Mouse (Mus musculus) MEL (cell line): ENCODE results near the gene Cdadc1. TPM values are rescaled to one million over a fixed set of nuclear protein-coding genes. Genes with fewer than 3 reads are reported as not detected.

Experiments
- DNase-seq: peaks from one replicate; pipeline ENCODE4 v3.0.0; 2011; ENCODE audit warnings: low read depth, low spot score
- H3K27ac ChIP-seq: 2 replicates; pipeline ENCODE4 v1.5.1; 2012; ENCODE audit warnings: low read depth, mild to moderate bottlenecking, control low read depth, low read length, moderate library complexity; ENCODE audit not compliant: control insufficient read depth
- H3K27me3 ChIP-seq, 2 experiments: fragments of 150-350 bp in 1 of 2; sonication (generic) in 1 of 2; 2 replicates each; pipeline ENCODE4 v1.6.1; 2012; ENCODE audit warnings: low read length in 2 of 2, mild to moderate bottlenecking in 2 of 2, improper control_type of control experiment in 1 of 2, moderate library complexity in 1 of 2; ENCODE audit not compliant: insufficient read depth in 2 of 2, control insufficient read depth in 1 of 2
- H3K36me3 ChIP-seq, 2 experiments: 2 replicates each; pipeline ENCODE4 v1.6.1; 2012 to 2014; ENCODE audit warnings: low read length in 2 of 2, improper control_type of control experiment in 1 of 2, inconsistent platforms in 1 of 2, mild to moderate bottlenecking in 1 of 2; ENCODE audit not compliant: insufficient read depth in 2 of 2, control insufficient read depth in 1 of 2
- H3K4me1 ChIP-seq, 2 experiments: fragments of 150-350 bp in 1 of 2; sonication (generic) in 1 of 2; 2 replicates each; pipeline ENCODE4 v1.6.1; 2012; ENCODE audit warnings: low read length in 2 of 2, improper control_type of control experiment in 1 of 2, mild to moderate bottlenecking in 1 of 2; ENCODE audit not compliant: insufficient read depth in 2 of 2, control insufficient read depth in 1 of 2
- H3K4me3 ChIP-seq, 2 experiments: fragments of 150-350 bp in 1 of 2; sonication (generic) in 1 of 2; 2 replicates each; pipeline ENCODE4 v1.5.1; 2012; ENCODE audit warnings: low read depth in 2 of 2, low read length in 2 of 2, mild to moderate bottlenecking in 2 of 2, moderate library complexity in 2 of 2, control low read depth in 1 of 2, improper control_type of control experiment in 1 of 2; ENCODE audit not compliant: control insufficient read depth in 1 of 2, insufficient read depth in 1 of 2
- H3K79me2 ChIP-seq: 2 replicates; pipeline ENCODE4 v1.6.1; 2012; ENCODE audit warnings: mild to moderate bottlenecking, low read length, moderate library complexity; ENCODE audit not compliant: control insufficient read depth, poor library complexity, insufficient read depth
- H3K9ac ChIP-seq: 2 replicates; pipeline ENCODE4 v1.6.1; 2012; ENCODE audit warnings: low read depth, mild to moderate bottlenecking, control low read depth, low read length, moderate library complexity; ENCODE audit not compliant: control insufficient read depth, poor library complexity, severe bottlenecking
- H3K9me3 ChIP-seq: fragments of 150-350 bp; sonication (generic); replicated peaks from 2 replicates; pipeline ENCODE4 v1.6.1; 2012; ENCODE audit warnings: mild to moderate bottlenecking, low read length, improper control_type of control experiment, moderate library complexity; ENCODE audit not compliant: insufficient read depth
- BHLHE40 ChIP-seq: IDR thresholded peaks from 2 replicates; pipeline ENCODE4 v1.6.1; 2012; ENCODE audit warnings: low read depth, mild to moderate bottlenecking, inconsistent platforms, low read length, improper control_type of control experiment, borderline replicate concordance
- CHD1 ChIP-seq: IDR thresholded peaks from 2 replicates; pipeline ENCODE4 v1.6.1; 2012; ENCODE audit warnings: low read depth, mild to moderate bottlenecking, inconsistent platforms, low read length, improper control_type of control experiment
- CHD2 ChIP-seq: IDR thresholded peaks from 2 replicates; pipeline ENCODE4 v1.6.1; 2011; ENCODE audit warnings: low read length, improper control_type of control experiment
- CTCF ChIP-seq, 3 experiments: IDR thresholded peaks in 2 of 3; conservative IDR thresholded peaks in 1 of 3; 2 replicates each; pipeline ENCODE4 v1.5.1; 2011 to 2012; ENCODE audit warnings: low read length in 3 of 3, low read depth in 2 of 3, mild to moderate bottlenecking in 2 of 3, improper control_type of control experiment in 1 of 3, inconsistent platforms in 1 of 3, mixed read lengths in 1 of 3, moderate library complexity in 1 of 3; ENCODE audit not compliant: control insufficient read depth in 1 of 3, insufficient read depth in 1 of 3, poor library complexity in 1 of 3, severe bottlenecking in 1 of 3
- E2F4 ChIP-seq: IDR thresholded peaks from 2 replicates; pipeline ENCODE4 v1.6.1; 2011; ENCODE audit warnings: low read depth, low read length, improper control_type of control experiment, borderline replicate concordance
- EP300 ChIP-seq, 2 experiments: IDR thresholded peaks; 2 replicates each; pipeline ENCODE4 v1.6.1; 2011; ENCODE audit warnings: improper control_type of control experiment in 2 of 2, low read length in 2 of 2, low read depth in 1 of 2, mild to moderate bottlenecking in 1 of 2
- ETS1 ChIP-seq: IDR thresholded peaks from 2 replicates; pipeline ENCODE4 v1.6.1; 2012; ENCODE audit warnings: low read depth, mild to moderate bottlenecking, inconsistent platforms, low read length, improper control_type of control experiment, moderate library complexity
- GABPA ChIP-seq: IDR thresholded peaks from 2 replicates; pipeline ENCODE4 v1.6.1; 2012; ENCODE audit warnings: low read depth, mild to moderate bottlenecking, inconsistent platforms, low read length, improper control_type of control experiment, moderate library complexity
- GATA1 ChIP-seq: IDR thresholded peaks from 2 replicates; pipeline ENCODE4 v1.6.1; 2011; ENCODE audit warnings: low read depth, low read length, improper control_type of control experiment
- HCFC1 ChIP-seq: IDR thresholded peaks from 2 replicates; pipeline ENCODE4 v1.6.1; 2012; ENCODE audit warnings: low read depth, mild to moderate bottlenecking, inconsistent platforms, low read length, improper control_type of control experiment, moderate library complexity
- JUND ChIP-seq: IDR thresholded peaks from 2 replicates; pipeline ENCODE4 v1.6.1; 2011; ENCODE audit warnings: low read depth, mild to moderate bottlenecking, improper control_type of control experiment, low read length
- MAX ChIP-seq: IDR thresholded peaks from 2 replicates; pipeline ENCODE4 v1.6.1; 2011; ENCODE audit warnings: low read length, improper control_type of control experiment
- MEF2A ChIP-seq: IDR thresholded peaks from 2 replicates; pipeline ENCODE4 v1.6.1; 2014; ENCODE audit warnings: low read depth, mild to moderate bottlenecking, inconsistent platforms, low read length, improper control_type of control experiment; ENCODE audit not compliant: poor library complexity, insufficient replicate concordance, severe bottlenecking; ENCODE audit errors: extremely low read depth
- NRF1 ChIP-seq: IDR thresholded peaks from 2 replicates; pipeline ENCODE4 v1.6.1; 2014; ENCODE audit warnings: low read depth, mild to moderate bottlenecking, inconsistent platforms, low read length, improper control_type of control experiment, moderate library complexity; ENCODE audit not compliant: poor library complexity, insufficient read depth, severe bottlenecking
- POLR2AphosphoS2 ChIP-seq: IDR thresholded peaks from 2 replicates; pipeline ENCODE4 v1.6.1; 2011; ENCODE audit warnings: low read length, improper control_type of control experiment
- POLR2AphosphoS5 ChIP-seq: IDR thresholded peaks from 2 replicates; pipeline ENCODE4 v1.6.1; 2012; ENCODE audit warnings: low read depth, borderline replicate concordance, mild to moderate bottlenecking, inconsistent platforms, low read length, moderate library complexity, mixed read lengths
- RAD21 ChIP-seq: IDR thresholded peaks from 2 replicates; pipeline ENCODE4 v1.6.1; 2011; ENCODE audit warnings: mild to moderate bottlenecking, low read depth, low read length, improper control_type of control experiment
- RCOR1 ChIP-seq: IDR thresholded peaks from 2 replicates; pipeline ENCODE4 v1.6.1; 2012; ENCODE audit warnings: low read depth, mild to moderate bottlenecking, inconsistent platforms, low read length, improper control_type of control experiment
- SIN3A ChIP-seq: IDR thresholded peaks from 2 replicates; pipeline ENCODE4 v1.6.1; 2012; ENCODE audit warnings: low read length, improper control_type of control experiment, inconsistent platforms
- SMC3 ChIP-seq: IDR thresholded peaks from 2 replicates; pipeline ENCODE4 v1.6.1; 2011; ENCODE audit warnings: low read depth, low read length, improper control_type of control experiment
- TBP ChIP-seq: IDR thresholded peaks from 2 replicates; pipeline ENCODE4 v1.8.0; 2011; ENCODE audit warnings: low read depth, low read length, improper control_type of control experiment
- TCF12 ChIP-seq: IDR thresholded peaks from 2 replicates; pipeline ENCODE4 v1.6.1; 2014; ENCODE audit warnings: low read depth, mild to moderate bottlenecking, inconsistent platforms, low read length, improper control_type of control experiment, moderate library complexity
- USF2 ChIP-seq, 2 experiments: IDR thresholded peaks; 2 replicates each; pipeline ENCODE4 v1.6.1; 2011 to 2012; ENCODE audit warnings: improper control_type of control experiment in 2 of 2, low read length in 2 of 2, borderline replicate concordance in 1 of 2, inconsistent platforms in 1 of 2, low read depth in 1 of 2, mild to moderate bottlenecking in 1 of 2; ENCODE audit not compliant: insufficient read depth in 1 of 2
- ZC3H11A ChIP-seq: IDR thresholded peaks from 2 replicates; pipeline ENCODE4 v1.6.1; 2012; ENCODE audit warnings: low read depth, mild to moderate bottlenecking, inconsistent platforms, low read length, improper control_type of control experiment
- ZKSCAN1 ChIP-seq: IDR thresholded peaks from 2 replicates; pipeline ENCODE4 v1.6.1; 2012; ENCODE audit warnings: low read depth, mild to moderate bottlenecking, inconsistent platforms, low read length, improper control_type of control experiment, moderate library complexity
- polyA plus RNA-seq, 2 experiments: library from polyadenylated mRNA; stranded (reverse) in 1 of 2; unstranded in 1 of 2; fragments of >175 nt in 1 of 2; fragments of >200 nt in 1 of 2; gene quantifications; 2 replicates each; pipeline versions ENCODE4 v1.2.1 to v1.2.4; 2012; ENCODE audit warnings: low replicate concordance in 2 of 2, low read depth in 1 of 2; ENCODE audit not compliant: insufficient read length in 2 of 2, insufficient read depth in 1 of 2, missing spikeins in 1 of 2
- total RNA-seq: library from RNA; depleted of rRNA; stranded (reverse); fragments of 300-350 nt; gene quantifications from 2 replicates; pipeline ENCODE4 v1.2.3, GENCODE M21; 2012

Gene Cdadc1
- total and polyA plus RNA-seq, 3 experiments = 16.4 to 23.8 TPM; not detected in 1

DNA sequence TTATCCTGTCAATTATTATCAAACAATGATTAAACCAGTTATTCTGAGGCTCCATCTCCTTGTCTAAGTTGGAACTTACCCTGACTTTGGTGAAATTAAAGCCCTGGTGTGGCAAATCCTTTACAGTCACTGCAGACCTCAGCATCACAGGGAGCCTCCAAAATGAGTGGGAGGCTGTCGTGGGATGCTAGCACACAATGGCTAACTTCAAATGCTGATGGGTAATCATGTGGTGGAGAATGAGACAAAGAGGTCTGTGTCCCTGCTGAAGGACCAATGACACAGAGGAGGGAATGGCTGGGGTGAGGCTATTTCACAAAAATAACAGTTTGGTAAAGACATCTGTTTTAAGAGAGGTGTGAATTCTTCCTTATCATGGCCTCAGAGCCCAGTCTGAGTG lies 39.9 kb downstream of the Cdadc1 start:
- no peak overlapping the region for H3K27ac ChIP-seq
- TF ChIP-seq BHLHE40 = no peak
- TF ChIP-seq CTCF (IDR thresholded peaks at IDR 0.05 in 2 of 3, conservative IDR thresholded peaks at IDR 0.05 in 1 of 3; ENCODE audit: control insufficient read depth in 1 of 3, insufficient read depth in 1 of 3, low read depth in 2 of 3, low read length in 3 of 3, poor library complexity in 1 of 3, severe bottlenecking in 1 of 3) = no peak
- TF ChIP-seq ETS1 = no peak
- no peak for TF ChIP-seq CHD1
- TF ChIP-seq E2F4 = no peak
- TF ChIP-seq SMC3 = no peak
- TF ChIP-seq HCFC1 = no peak
- TF ChIP-seq JUND = no peak
- no peak for TF ChIP-seq ZKSCAN1
- no peak for TF ChIP-seq CHD2
- TF ChIP-seq, all 39 proteins: peak for 0
- Histone ChIP-seq H3K4me3 (no peak overlapping the region), H3K27me3 (no peaks in the 10 kb centered on the region), H3K79me2 (no peaks in the 10 kb centered on the region), H3K36me3 (no peaks in the 10 kb centered on the region), H3K9ac (no peak overlapping the region), H3K9me3 (no peaks in the 10 kb centered on the region), H3K4me1 (no peaks in the 10 kb centered on the region)
- DNase-seq = no peak

DNA sequence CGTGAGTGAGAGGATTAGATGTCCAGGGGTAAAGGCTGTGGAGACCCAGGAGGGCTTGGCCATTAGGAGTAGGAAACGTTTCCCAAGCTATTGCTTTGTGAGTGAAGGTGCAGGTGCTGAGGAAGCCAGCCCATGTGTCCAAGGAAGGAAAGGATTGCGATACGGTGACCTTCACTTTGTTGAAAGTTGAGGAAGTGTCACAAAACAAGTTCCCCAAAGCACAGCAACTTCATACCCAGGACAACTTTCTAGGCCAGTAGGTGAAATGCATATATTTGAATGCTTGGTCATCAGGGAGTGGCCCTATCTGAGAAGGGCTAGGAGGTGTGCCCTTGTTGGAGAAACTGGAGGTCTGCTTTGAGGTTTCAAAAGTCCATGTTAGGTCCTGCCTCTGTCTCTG lies 40.7 kb downstream of the Cdadc1 start:
- no peak overlapping the region for H3K9ac ChIP-seq
- DNase-seq = no peak
- no peaks in the 10 kb centered on the region for H3K27me3 ChIP-seq
- H3K79me2 ChIP-seq = no peaks in the 10 kb centered on the region
- no peak overlapping the region for H3K4me3 ChIP-seq
- no peaks in the 10 kb centered on the region for H3K9me3 ChIP-seq
- H3K27ac ChIP-seq = no peak overlapping the region
- no peaks in the 10 kb centered on the region for H3K36me3 ChIP-seq
- TF ChIP-seq TBP (no peak), POLR2AphosphoS2 (no peak), SMC3 (no peak), MAX (no peak), E2F4 (no peak), GABPA (no peak), USF2 (IDR thresholded peaks at IDR 0.05; ENCODE audit: borderline replicate concordance in 1 of 2, insufficient read depth in 1 of 2, low read depth in 1 of 2, low read length in 2 of 2) (no peak), POLR2AphosphoS5 (no peak), ZC3H11A (no peak), EP300 (IDR thresholded peaks at IDR 0.05; ENCODE audit: low read depth in 1 of 2, low read length in 2 of 2) (no peak), TCF12 (no peak), SIN3A (no peak), MEF2A (no peak), CHD1 (no peak), JUND (no peak), GATA1 (no peak), RCOR1 (no peak), NRF1 (no peak), RAD21 (no peak)
- H3K4me1 ChIP-seq = no peaks in the 10 kb centered on the region
